Mouse (Mus musculus): ENCODE data around the gene Gm14403. TPM values are rescaled to one million over a fixed set of nuclear protein-coding genes. Genes with fewer than 3 reads are reported as not detected.

The Gm14403 gene
- polyA plus RNA-seq, 1 experiment = 0.25 TPM

Other genes starting within 250 kb of the Gm14403 start
- gene Gm14409, start 231.2 kb upstream of the Gm14403 start, polyA plus RNA-seq (2012; rRNA removed) = not detected in 2 replicates
- gene Gm14412, start 173.9 kb upstream of the Gm14403 start, polyA plus RNA-seq (2012; rRNA removed) = 0.10 and 0.12 TPM in 2 replicates
- gene Gm14418, start 99.9 kb upstream of the Gm14403 start, polyA plus RNA-seq (2012; rRNA removed) = 0.41 TPM in 1 of 2 replicates, not detected in the other
- gene Zfp970, start 33.5 kb upstream of the Gm14403 start, polyA plus RNA-seq (2012; rRNA removed) = 1.1 and 1.5 TPM in 2 replicates
- gene Gm14406, start 80.0 kb downstream of the Gm14403 start, polyA plus RNA-seq (2012; rRNA removed) = 0.07 TPM in 1 of 2 replicates, not detected in the other